In genomic region chr2:118532401-118532800, GRCm38 (mm10) we compare ENCODE assay signal across 8 mouse cellular contexts. TPM values are rescaled to one million over a fixed set of nuclear protein-coding genes. Genes with fewer than 3 reads are reported as not detected.
DNase-seq lines count a peak whose midpoint lies in the region; ATAC-seq and TF ChIP-seq lines count a peak whose summit lies in the region.

No protein-coding gene starts in this region.

- TF ChIP-seq CTCF in midbrain, postnatal 0 days (IDR thresholded peaks at IDR 0.05), result no peak

- no peak; the same call in none of the 2 replicates for ATAC-seq in midbrain, embryonic 11.5 days (ENCODE audit: low FRiP score)
- no peak for ATAC-seq in midbrain, postnatal 0 days (ENCODE audit: low FRiP score)
- no peak for ATAC-seq in heart, embryonic 16.5 days (replicated peaks; ENCODE audit: extremely low read depth, insufficient read depth, low FRiP score)
- 0 out of 2 replicates have a peak, but pooled peaks have one; percentile 4 for ATAC-seq in stomach, embryonic 16.5 days (ENCODE audit: insufficient read depth, low FRiP score)

- 18% methylated on average over 10 of the region's 10 CpGs for WGBS in midbrain, embryonic 11.5 days
- 31% methylated on average over 10 of the region's 10 CpGs for WGBS in midbrain, postnatal 0 days
- 41% methylated on average over 10 of the region's 10 CpGs for WGBS in heart, embryonic 16.5 days
- WGBS in stomach, embryonic 16.5 days, result 25% methylated on average over 10 of the region's 10 CpGs

- H3K36me3 ChIP-seq in midbrain, embryonic 11.5 days (ENCODE audit: control insufficient read depth, insufficient read depth, low read length), result no peaks in the 10 kb centered on the region
- no peaks in the 10 kb centered on the region for H3K36me3 ChIP-seq in midbrain, postnatal 0 days (ENCODE audit: insufficient read depth, low read length)
- peaks cover 3% of the 10 kb centered on the region; the same call in 1 of the 2 replicates for H3K36me3 ChIP-seq in heart, embryonic 16.5 days (ENCODE audit: control insufficient read depth, insufficient read depth)
- H3K36me3 ChIP-seq in stomach, embryonic 16.5 days (ENCODE audit: control insufficient read depth, insufficient read depth, low read length), result no peaks in the 10 kb centered on the region

- peaks cover 50% of the 10 kb centered on the region for H3K4me1 ChIP-seq in midbrain, embryonic 11.5 days (ENCODE audit: control insufficient read depth, insufficient read depth, low read length)
- H3K4me1 ChIP-seq in midbrain, postnatal 0 days (ENCODE audit: insufficient read depth, low read length), result no peaks in the 10 kb centered on the region
- H3K4me1 ChIP-seq in heart, embryonic 16.5 days (ENCODE audit: control insufficient read depth, insufficient read depth, low read length), result peaks cover 56% of the 10 kb centered on the region
- peaks cover 55% of the 10 kb centered on the region for H3K4me1 ChIP-seq in stomach, embryonic 16.5 days (ENCODE audit: control insufficient read depth, insufficient read depth, low read length)

- no peak for DNase-seq in midbrain, embryonic 11.5 days (ENCODE audit: low spot score, missing footprints)
- DNase-seq in midbrain, postnatal 0 days (ENCODE audit: low spot score), result no peak
- DNase-seq in kidney, postnatal 4 days, result peak; percentile 53 to 69
- no peak for DNase-seq in left cerebral cortex, adult 18-20 months (ENCODE audit: low spot score in 2 of 2)
- no peak for DNase-seq in gastrocnemius, postnatal 36 days
- no peak for DNase-seq in thymus, postnatal 10 days (ENCODE audit: low spot score in 2 of 2)

- no peak overlapping the region for H3K4me3 ChIP-seq in midbrain, embryonic 11.5 days (ENCODE audit: low read depth, low read length)
- no peak overlapping the region for H3K4me3 ChIP-seq in midbrain, postnatal 0 days (ENCODE audit: low read depth, low read length)
- no peak overlapping the region for H3K4me3 ChIP-seq in heart, embryonic 16.5 days (ENCODE audit: low read length)
- H3K4me3 ChIP-seq in stomach, embryonic 16.5 days (replicated peaks; ENCODE audit: low read length), result no peak overlapping the region

- 0 out of 2 replicates have a peak overlapping the region, but pooled peaks have one; percentile 39 for H3K9ac ChIP-seq in midbrain, embryonic 11.5 days (ENCODE audit: low read length)
- no peak overlapping the region for H3K9ac ChIP-seq in midbrain, postnatal 0 days (replicated peaks; ENCODE audit: low read length, poor library complexity, severe bottlenecking)
- H3K9ac ChIP-seq in heart, embryonic 16.5 days (ENCODE audit: low read length), result peak overlapping the region; percentile 60
- peak overlapping the region; percentile 61 for H3K9ac ChIP-seq in stomach, embryonic 16.5 days (ENCODE audit: low read length)

- H3K9me3 ChIP-seq in midbrain, embryonic 11.5 days (ENCODE audit: control insufficient read depth, low read length), result no peaks in the 10 kb centered on the region
- no peaks in the 10 kb centered on the region for H3K9me3 ChIP-seq in midbrain, postnatal 0 days (ENCODE audit: low read length)
- H3K9me3 ChIP-seq in heart, embryonic 16.5 days (replicated peaks; ENCODE audit: control insufficient read depth, low read length), result no peaks in the 10 kb centered on the region
- H3K9me3 ChIP-seq in stomach, embryonic 16.5 days (replicated peaks; ENCODE audit: control insufficient read depth, low read length), result no peaks in the 10 kb centered on the region

- intact Hi-C loops in gastrocnemius, postnatal 36 days (cut with DNase I), result no loop called here

- H3K27ac ChIP-seq in midbrain, embryonic 11.5 days (ENCODE audit: low read depth, low read length), result peak overlapping the region; percentile 30; the same call in 1 of the 2 replicates
- no peak overlapping the region for H3K27ac ChIP-seq in midbrain, postnatal 0 days (ENCODE audit: low read depth, low read length)
- H3K27ac ChIP-seq in heart, embryonic 16.5 days (ENCODE audit: low read length), result peak overlapping the region; percentile 93
- H3K27ac ChIP-seq in stomach, embryonic 16.5 days (ENCODE audit: low read length), result peak overlapping the region; percentile 94

- no peak overlapping the region; the same call in 1 of the 2 replicates for H3K4me2 ChIP-seq in midbrain, embryonic 11.5 days
- no peak overlapping the region for H3K4me2 ChIP-seq in midbrain, postnatal 0 days (ENCODE audit: low read depth, low read length, poor library complexity, severe bottlenecking)
- H3K4me2 ChIP-seq in heart, embryonic 16.5 days (ENCODE audit: low read depth, low read length), result peak overlapping the region; percentile 34; the same call in 1 of the 2 replicates
- H3K4me2 ChIP-seq in stomach, embryonic 16.5 days (ENCODE audit: low read depth, low read length), result peak overlapping the region; percentile 20; the same call in 1 of the 2 replicates

- H3K27me3 ChIP-seq in midbrain, embryonic 11.5 days (ENCODE audit: control insufficient read depth, insufficient read depth, low read length), result no peaks in the 10 kb centered on the region
- no peaks in the 10 kb centered on the region for H3K27me3 ChIP-seq in midbrain, postnatal 0 days (ENCODE audit: insufficient read depth, low read length)
- H3K27me3 ChIP-seq in heart, embryonic 16.5 days (ENCODE audit: control insufficient read depth, insufficient read depth, low read length), result no peaks in the 10 kb centered on the region
- H3K27me3 ChIP-seq in stomach, embryonic 16.5 days (ENCODE audit: control insufficient read depth, insufficient read depth, low read length), result no peaks in the 10 kb centered on the region

RNA-seq across cellular contexts. Expression of gene Bmf, which starts 17.1 kb away (rescaled TPM):
- 1.8 and 2.8 TPM in 2 replicates for polyA plus RNA-seq in midbrain, embryonic 11.5 days (2014; fragmentation: Nextera tagmentation; extraction: Ambion mirVana)
- 6.8 and 9.8 TPM in 2 replicates for total RNA-seq in midbrain, postnatal 0 days (2014; rRNA removed)
- polyA plus RNA-seq in midbrain, postnatal 0 days (2015; fragmentation: Nextera tagmentation; extraction: Ambion mirVana), result 0.99 and 1.1 TPM in 2 replicates
- 1.4 and 1.8 TPM in 2 replicates for polyA plus RNA-seq in heart, embryonic 16.5 days (2015; fragmentation: Nextera tagmentation; extraction: Ambion mirVana)
- polyA plus RNA-seq in stomach, embryonic 16.5 days (2015; fragmentation: Nextera tagmentation; extraction: Ambion mirVana), result 4.2 and 4.4 TPM in 2 replicates
- total RNA-seq in left cerebral cortex, adult 18-20 months (2021), result 1 to 10 TPM; 1.8 TPM
- total RNA-seq in gastrocnemius, postnatal 36 days (2021), result 1 to 10 TPM; 2.9 to 6.0 TPM

RNA-seq across cellular contexts. Expression of gene Srp14, which starts 52.9 kb away (rescaled TPM):
- polyA plus RNA-seq in midbrain, embryonic 11.5 days (2014; fragmentation: Nextera tagmentation; extraction: Ambion mirVana), result 281 and 293 TPM in 2 replicates
- total RNA-seq in midbrain, postnatal 0 days (2014; rRNA removed), result 161 and 181 TPM in 2 replicates
- 331 and 352 TPM in 2 replicates for polyA plus RNA-seq in midbrain, postnatal 0 days (2015; fragmentation: Nextera tagmentation; extraction: Ambion mirVana)
- 197 and 220 TPM in 2 replicates for polyA plus RNA-seq in heart, embryonic 16.5 days (2015; fragmentation: Nextera tagmentation; extraction: Ambion mirVana)
- polyA plus RNA-seq in stomach, embryonic 16.5 days (2015; fragmentation: Nextera tagmentation; extraction: Ambion mirVana), result 214 and 229 TPM in 2 replicates
- total RNA-seq in left cerebral cortex, adult 18-20 months (2021), result 100 to 1,000 TPM; 160 to 170 TPM
- total RNA-seq in gastrocnemius, postnatal 36 days (2021), result 100 to 1,000 TPM; 122 to 131 TPM

Comparison
In these comparisons a context has a peak if more than half of its experiments do, and no peak if none do; other contexts are left out.
1. DNase-seq: peak in kidney, postnatal 4 days (2 of 2); none in midbrain, embryonic 11.5 days (single experiment), midbrain, postnatal 0 days (single experiment), left cerebral cortex, adult 18-20 months (0 of 2), gastrocnemius, postnatal 36 days (0 of 2) and thymus, postnatal 10 days (0 of 2).
2. H3K4me2 ChIP-seq: peak in heart, embryonic 16.5 days (single experiment) and stomach, embryonic 16.5 days (single experiment); none in midbrain, embryonic 11.5 days (single experiment) and midbrain, postnatal 0 days (single experiment).